Mouse (Mus musculus): ENCODE measurements around the gene Pigw.

Gene Pigw

GRCm38 (mm10) chr11:84879772-84880464 lies at the start of gene Pigw, which contains the start of gene Myo19:
TSS of gene Pigw (minus strand) at chr11:84880285.
TSS of gene Myo19 (plus strand) at chr11:84880148.
- in situ Hi-C loops (cut with MseI, MboI): no loop called here

- in situ Hi-C loops (cut with MseI, MboI): no loop called here
Observed at GRCm38 (mm10) chr11:84920981-84921380, 40.9 kb upstream of the Pigw start.

DNA sequence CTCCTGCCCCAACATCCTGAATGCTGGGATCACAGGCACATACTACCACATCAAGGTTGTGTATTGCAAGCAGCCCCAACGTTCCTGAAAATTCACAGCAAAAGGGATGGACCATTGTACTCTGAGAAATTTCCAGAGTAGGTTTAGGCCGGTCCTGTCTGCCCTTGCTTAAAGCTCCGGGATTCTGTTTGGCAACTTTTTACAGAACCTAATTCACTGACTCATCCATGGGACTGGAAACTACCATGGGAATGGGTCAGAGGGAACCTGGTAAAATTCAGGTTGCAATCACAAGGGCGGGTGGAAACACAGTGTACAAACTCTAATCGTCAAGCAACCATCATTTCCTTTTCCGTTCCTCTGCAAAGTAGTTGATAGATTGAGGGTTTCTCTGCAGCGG lies 39.9 kb upstream of the Pigw start:
- in situ Hi-C loops (cut with MseI, MboI): loop anchor here (5.0 kb wide), 1 partner anchor 57 kb away; no protein-coding TSS in a partner anchor

DNA sequence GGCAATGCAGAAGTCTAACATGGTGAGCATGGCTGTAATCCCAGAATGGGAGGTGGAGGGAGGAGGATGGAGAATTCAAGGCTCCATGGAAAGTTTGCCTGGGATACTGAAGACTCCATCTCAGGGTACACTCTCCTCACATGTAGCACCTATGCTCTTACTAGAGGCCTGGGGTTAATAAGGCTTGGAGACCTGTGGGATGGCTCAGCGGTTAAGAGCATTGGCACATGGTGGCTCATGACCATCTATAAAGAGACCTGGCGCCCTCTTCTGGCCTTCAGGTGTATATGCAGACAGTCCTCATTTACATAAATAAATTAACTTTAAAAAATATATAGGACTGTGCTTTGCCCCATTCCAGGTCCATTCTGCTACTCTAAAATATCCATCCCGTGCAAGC lies 39.2 kb upstream of the Pigw start:
- in situ Hi-C loops (cut with MseI, MboI): loop anchor here (5.0 kb wide), 1 partner anchor 58 kb away; no protein-coding TSS in a partner anchor

DNA sequence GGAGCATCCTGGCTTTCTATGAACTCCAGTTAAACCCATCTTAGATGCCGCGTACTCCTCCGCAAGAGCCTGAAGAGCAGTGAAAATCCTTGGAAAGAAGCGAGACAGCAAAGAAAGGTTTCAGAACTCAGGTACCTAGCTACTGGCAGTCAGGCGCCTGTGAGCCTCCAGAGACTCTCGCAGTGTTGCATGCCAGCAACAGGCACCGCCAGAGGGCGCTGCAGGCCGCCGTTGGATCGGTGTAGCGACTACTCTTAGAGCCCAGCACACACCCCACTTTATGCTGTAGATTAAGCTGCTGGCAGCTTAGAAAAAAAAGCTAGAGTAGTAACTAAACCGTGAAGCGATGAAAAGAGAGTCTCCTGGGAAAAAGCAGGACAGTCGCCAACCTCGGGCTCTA lies 38.3 kb upstream of the Pigw start:
- in situ Hi-C loops (cut with MseI, MboI): loop anchor here (5.0 kb wide), 1 partner anchor 59 kb away; no protein-coding TSS in a partner anchor

- in situ Hi-C loops (cut with MseI, MboI): loop anchor here (5.0 kb wide), 1 partner anchor 60 kb away; no protein-coding TSS in a partner anchor
Observed at GRCm38 (mm10) chr11:84916703-84917300, 36.7 kb upstream of the Pigw start.

DNA sequence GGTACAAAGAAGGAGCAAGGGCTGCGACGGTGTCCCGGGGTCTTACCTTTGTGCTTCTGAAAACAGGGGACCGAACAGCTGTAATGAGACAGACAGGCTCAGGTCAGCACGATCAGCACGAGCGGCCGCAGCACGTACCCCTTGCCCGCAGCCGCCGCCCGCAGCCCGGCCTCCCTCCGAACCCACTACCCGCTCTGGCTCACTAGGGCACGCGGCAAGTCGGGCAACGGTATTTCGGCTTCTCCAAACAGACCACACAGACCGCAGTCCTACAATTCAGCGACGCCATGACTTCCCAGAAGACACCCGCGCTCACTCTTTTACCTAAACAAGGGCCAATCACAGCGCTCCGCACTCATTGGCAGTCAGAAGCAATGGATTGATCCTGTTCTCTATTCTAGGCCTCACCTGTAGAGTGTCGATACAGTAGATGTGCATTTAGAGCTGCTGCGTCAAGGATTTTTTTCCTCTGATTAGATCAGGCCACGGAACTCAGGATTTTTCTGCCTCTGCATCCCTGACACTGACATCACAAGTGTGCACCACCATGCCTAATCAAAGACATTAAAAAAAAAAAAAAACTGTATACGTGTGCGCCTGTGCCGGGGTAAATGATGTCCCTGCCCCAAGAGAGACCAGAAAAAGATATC lies 36.1 kb upstream of the Pigw start, which contains the start of gene Znhit3:
Gene Znhit3 (minus strand): TSS at position 314 of the 650 bp plus-strand sequence.
- in situ Hi-C loops (cut with MseI, MboI): loop anchor here (5.0 kb wide), 1 partner anchor 61 kb away; no protein-coding TSS in a partner anchor

DNA sequence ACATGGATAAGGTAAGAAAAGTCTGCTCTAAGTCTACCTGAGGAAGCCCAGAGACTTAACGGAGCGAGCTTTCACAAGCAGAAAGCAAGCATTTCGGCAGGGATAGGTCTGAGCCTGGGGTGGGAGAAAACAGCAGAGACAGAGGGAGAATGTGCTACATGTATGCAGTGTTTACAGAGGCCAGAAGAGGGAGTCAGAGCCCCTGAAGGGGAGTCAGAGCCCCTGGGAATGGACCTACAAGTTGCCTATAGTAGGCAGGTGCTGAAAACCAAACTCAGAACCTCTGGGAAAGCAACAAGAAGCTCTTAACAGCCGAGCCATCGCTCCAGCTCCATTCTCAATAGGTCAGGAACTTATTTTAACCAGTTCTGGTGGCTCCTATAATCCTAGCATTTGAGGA lies 34.6 kb upstream of the Pigw start:
- in situ Hi-C loops (cut with MseI, MboI): loop anchor here (5.0 kb wide), 1 partner anchor 63 kb away; no protein-coding TSS in a partner anchor

GRCm38 (mm10) chr11:84910411-84910810 lies 30.3 kb upstream of the Pigw start:
- in situ Hi-C loops (cut with MseI, MboI): no loop called here

DNA sequence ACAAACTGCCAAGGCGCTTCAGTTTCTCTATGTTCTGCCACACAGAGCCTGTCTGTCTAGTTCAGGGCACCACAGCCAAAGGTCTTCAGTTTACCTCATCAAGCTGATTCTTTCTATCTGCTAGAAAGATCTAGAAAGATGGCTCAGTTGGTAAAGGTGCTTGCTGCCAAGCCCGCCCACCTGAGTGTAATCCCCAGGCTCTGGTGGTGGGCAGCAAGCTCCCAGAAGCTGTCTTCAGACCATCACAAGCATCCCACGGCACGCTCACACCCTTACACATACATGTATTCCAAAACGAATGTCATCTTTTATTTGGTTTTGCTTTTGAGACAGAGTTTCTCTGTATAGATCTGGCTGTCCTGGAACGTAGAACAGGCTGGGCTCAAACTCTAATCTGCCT lies 28.4 kb upstream of the Pigw start:
- in situ Hi-C loops (cut with MseI, MboI): no loop called here

DNA sequence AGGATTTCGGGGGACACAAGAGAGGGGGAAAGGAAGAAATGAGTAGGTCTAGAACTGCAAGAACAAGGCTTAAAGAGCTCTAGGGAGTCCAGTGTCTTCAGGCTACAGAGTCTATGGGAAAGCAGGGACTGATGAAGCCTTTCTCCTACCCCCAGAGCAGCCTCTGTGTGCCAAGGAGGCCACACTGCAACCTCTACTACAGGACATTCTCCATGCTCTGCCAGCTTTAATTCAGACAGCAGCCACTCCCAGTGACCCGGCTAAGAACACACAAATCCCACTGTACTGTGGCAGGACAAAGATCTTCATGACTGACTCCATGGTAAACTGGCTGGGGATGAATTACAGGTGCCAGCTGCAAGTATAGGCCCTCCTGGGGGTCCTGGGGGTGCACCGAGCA lies 27.0 kb upstream of the Pigw start:
- in situ Hi-C loops (cut with MseI, MboI): no loop called here

- in situ Hi-C loops (cut with MseI, MboI): no loop called here
Observed at GRCm38 (mm10) chr11:84904597-84905144, 24.6 kb upstream of the Pigw start.

DNA sequence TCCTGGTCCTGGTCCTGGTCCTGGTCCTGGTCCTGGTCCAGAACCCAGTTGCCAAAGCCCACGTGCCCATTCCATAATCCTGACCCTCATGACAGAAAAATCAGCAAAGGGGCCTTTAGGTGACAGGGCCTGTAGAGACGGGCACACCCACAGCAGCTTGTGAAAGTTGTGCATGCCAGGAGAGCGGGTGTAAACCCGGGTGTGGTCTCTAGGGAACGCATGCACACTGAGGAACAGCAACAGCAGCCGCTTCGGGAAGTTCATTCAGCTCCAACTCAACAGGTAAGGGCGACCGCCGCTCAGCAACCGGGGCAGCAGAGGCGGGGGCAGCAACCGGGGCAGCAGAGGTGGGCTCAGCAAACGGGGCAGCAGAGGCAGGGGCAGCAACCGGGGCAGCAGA lies 13.0 kb upstream of the Pigw start:
- in situ Hi-C loops (cut with MseI, MboI): no loop called here

GRCm38 (mm10) chr11:84891705-84892104 lies 11.6 kb upstream of the Pigw start:
- in situ Hi-C loops (cut with MseI, MboI): no loop called here

DNA sequence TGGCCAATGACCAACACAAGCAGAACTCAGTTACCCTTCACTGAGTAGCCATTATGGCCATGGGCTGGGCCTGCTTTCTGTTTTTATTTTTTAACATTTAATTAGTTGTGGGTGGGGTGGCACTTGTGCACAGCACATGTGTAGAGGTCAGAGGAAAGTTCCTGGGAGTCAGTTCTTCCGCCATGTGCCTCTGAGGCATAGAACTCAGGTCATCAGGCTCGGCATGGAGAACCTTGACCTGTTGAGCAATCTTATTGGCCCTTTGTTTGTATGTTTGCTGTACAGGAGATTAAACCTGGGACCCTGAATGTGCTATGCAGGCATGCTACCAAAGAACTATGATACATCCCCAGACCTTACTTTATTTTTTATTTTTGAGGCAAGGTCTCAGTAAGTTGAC lies 9.4 kb upstream of the Pigw start:
- in situ Hi-C loops (cut with MseI, MboI): no loop called here

DNA sequence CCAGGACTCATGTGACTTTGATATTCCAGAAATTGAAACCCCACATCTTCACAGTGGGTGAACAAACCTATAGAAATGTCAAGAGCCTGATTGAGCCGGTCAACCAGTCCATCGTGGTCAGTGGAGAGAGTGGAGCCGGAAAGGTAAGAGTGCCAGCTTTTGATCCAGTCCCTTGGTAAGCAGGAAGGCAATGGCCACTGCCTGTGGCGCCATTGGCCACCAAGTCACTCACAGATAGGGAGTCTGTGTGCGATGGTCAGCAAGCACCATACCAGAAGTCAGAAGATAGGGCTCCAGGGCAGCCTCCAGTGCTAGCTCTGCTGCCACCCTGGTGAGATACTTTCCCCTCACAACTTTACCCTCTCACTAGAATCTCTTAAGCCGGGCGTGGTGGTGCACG lies 7.9 kb upstream of the Pigw start:
- in situ Hi-C loops (cut with MseI, MboI): no loop called here

- in situ Hi-C loops (cut with MseI, MboI): no loop called here
Observed at GRCm38 (mm10) chr11:84886767-84887511, 6.9 kb upstream of the Pigw start.

DNA sequence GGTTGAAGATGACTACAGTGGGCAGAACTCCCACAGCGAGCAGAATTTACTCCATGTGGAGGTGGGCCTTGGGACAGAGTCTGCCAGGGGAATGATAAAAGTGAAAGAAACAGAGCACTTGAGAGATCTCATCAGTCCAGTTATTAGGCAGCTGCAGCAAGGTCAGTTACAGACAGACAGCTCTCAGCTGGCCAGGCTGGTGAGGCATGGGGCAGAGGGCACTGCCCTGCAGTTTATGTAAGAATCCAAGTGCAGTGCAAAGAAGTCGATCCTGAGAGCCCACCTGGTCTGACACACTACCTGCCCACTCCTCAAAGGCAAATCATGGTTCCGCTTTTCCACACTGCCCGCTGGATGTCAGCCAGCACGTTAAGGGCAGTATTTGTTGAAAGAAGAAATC lies 6.2 kb upstream of the Pigw start:
- in situ Hi-C loops (cut with MseI, MboI): no loop called here

- in situ Hi-C loops (cut with MseI, MboI): no loop called here
Observed at GRCm38 (mm10) chr11:84885238-84885637, 5.2 kb upstream of the Pigw start.

DNA sequence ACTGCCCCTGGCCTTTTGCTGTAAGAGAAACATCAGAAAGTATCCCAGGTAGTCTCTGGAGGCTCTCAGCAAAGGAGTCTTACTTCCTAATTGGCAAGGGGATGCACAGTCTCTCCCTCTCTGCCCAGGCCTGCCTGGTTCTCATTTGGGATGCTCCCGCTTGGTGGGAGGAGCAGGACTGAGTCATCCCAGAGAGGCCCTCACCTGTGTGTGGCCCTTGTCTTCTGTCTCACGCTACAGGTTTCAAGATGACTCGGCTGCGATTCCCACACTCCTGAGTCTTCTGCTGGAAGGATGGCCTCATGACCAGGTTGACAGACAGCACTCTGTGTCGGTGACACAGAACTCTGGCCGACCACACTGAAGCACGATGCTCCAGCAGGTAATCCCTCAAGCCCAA lies 2.3 kb upstream of the Pigw start:
- in situ Hi-C loops (cut with MseI, MboI): no loop called here

DNA sequence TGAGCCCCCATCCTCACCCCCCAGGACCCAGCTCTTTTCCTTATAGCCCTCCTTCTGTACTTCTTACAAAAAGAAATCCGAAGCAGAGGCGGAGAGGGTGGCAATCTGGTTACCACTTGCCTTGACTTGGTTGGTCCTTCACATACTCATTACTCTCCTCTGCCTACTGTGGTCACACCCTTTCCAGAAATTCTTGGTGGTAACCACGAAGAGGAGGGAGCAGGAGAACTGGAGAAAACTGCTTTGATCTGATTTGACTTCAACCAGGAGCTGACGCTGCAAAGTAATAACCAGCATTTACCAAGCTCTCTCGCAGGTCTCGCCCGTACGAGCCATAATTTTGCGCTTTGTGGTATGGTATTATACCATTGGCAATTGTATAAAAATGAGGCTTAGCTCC lies 886 bp upstream of the Pigw start:
- in situ Hi-C loops (cut with MseI, MboI): no loop called here

All from mouse trophoblast stem cell (cell line).